Mouse (Mus musculus): ENCODE data around the gene C1qtnf4.

GRCm38 (mm10) chr2:90910861-90911260 is 25.2 kb downstream of the C1qtnf4 start:
- TF ChIP-seq POLR2A (IDR thresholded peaks at IDR 0.05; ENCODE audit: control insufficient read depth in 1 of 2, insufficient read depth in 1 of 2, low read depth in 1 of 2, low read length in 2 of 2, poor library complexity in 1 of 2) (no peak), CTCF (IDR thresholded peaks at IDR 0.05 in 2 of 3, conservative IDR thresholded peaks at IDR 0.05 in 1 of 3; ENCODE audit: control insufficient read depth in 1 of 3, insufficient read depth in 1 of 3, low read depth in 2 of 3, low read length in 3 of 3, poor library complexity in 1 of 3, severe bottlenecking in 1 of 3) (no peak), NELFE (IDR thresholded peaks at IDR 0.05; ENCODE audit: low read depth, low read length) (no peak), NRF1 (IDR thresholded peaks at IDR 0.05; ENCODE audit: insufficient read depth, low read depth, low read length, poor library complexity, severe bottlenecking) (no peak), ELF1 (IDR thresholded peaks at IDR 0.05; ENCODE audit: low read depth, low read length) (no peak), SMC3 (IDR thresholded peaks at IDR 0.05; ENCODE audit: low read depth, low read length) (no peak), MYC (IDR thresholded peaks at IDR 0.05; ENCODE audit: low read depth, low read length) (no peak), MAFK (IDR thresholded peaks at IDR 0.05; ENCODE audit: borderline replicate concordance, low read depth, low read length) (0 out of 2 replicates have a peak, but pooled peaks have one; percentile 9), HCFC1 (IDR thresholded peaks at IDR 0.05; ENCODE audit: low read depth, low read length) (no peak), POLR2AphosphoS5 (IDR thresholded peaks at IDR 0.05; ENCODE audit: borderline replicate concordance, low read depth, low read length) (no peak), EP300 (IDR thresholded peaks at IDR 0.05; ENCODE audit: low read depth in 1 of 2, low read length in 2 of 2) (peak in 1 of 2 experiments; percentile 17; a peak in 1 of 4 replicates), POLR2AphosphoS2 (IDR thresholded peaks at IDR 0.05; ENCODE audit: low read length) (peak; percentile 54), ZC3H11A (IDR thresholded peaks at IDR 0.05; ENCODE audit: low read depth, low read length) (no peak)

Data from MEL (cell line).